Mouse (Mus musculus) ES-Bruce4 (cell line): ENCODE results near the gene Ly6g5c. TPM values are rescaled to one million over a fixed set of nuclear protein-coding genes. Genes with fewer than 3 reads are reported as not detected.
"Not testable (repeated sequence)": the region's sequence is repeated elsewhere in the genome, so short reads cannot be mapped to it uniquely, and the experiment has no call there.

Experiments used
- H3K27ac ChIP-seq: 2 replicates; pipeline ENCODE4 v1.5.1; 2012; ENCODE audit warnings: low read length, inconsistent platforms; ENCODE audit not compliant: insufficient read depth
- H3K27me3 ChIP-seq: 2 replicates; pipeline ENCODE4 v1.6.1; 2012; ENCODE audit warnings: mild to moderate bottlenecking, low read length, inconsistent platforms; ENCODE audit not compliant: control insufficient read depth, poor library complexity, insufficient read depth, severe bottlenecking
- H3K36me3 ChIP-seq: 2 replicates; pipeline ENCODE4 v1.6.1; 2012; ENCODE audit warnings: inconsistent platforms, mild to moderate bottlenecking, low read length, moderate library complexity; ENCODE audit not compliant: control insufficient read depth, poor library complexity, insufficient read depth, severe bottlenecking
- H3K4me1 ChIP-seq: one replicate; pipeline ENCODE4 v1.8.1; 2011; ENCODE audit warnings: low read length; ENCODE audit not compliant: control insufficient read depth, insufficient read depth
- H3K4me3 ChIP-seq: 2 replicates; pipeline ENCODE4 v1.5.1; 2011; ENCODE audit warnings: low read depth, mild to moderate bottlenecking, low read length
- H3K9ac ChIP-seq: 2 replicates; pipeline ENCODE4 v1.6.1; 2012; ENCODE audit warnings: low read depth, mild to moderate bottlenecking, inconsistent platforms; ENCODE audit not compliant: poor library complexity, severe bottlenecking
- H3K9me3 ChIP-seq: replicated peaks from 2 replicates; pipeline ENCODE4 v1.6.1; 2012; ENCODE audit warnings: mild to moderate bottlenecking, low read length, inconsistent platforms; ENCODE audit not compliant: control insufficient read depth, poor library complexity, insufficient read depth, severe bottlenecking
- CTCF ChIP-seq: IDR thresholded peaks from one replicate; pipeline ENCODE4 v1.8.1; 2011; ENCODE audit warnings: low read depth, low read length
- EP300 ChIP-seq: IDR thresholded peaks from 2 replicates; pipeline ENCODE4 v1.6.1; 2011; ENCODE audit warnings: low read depth, low read length; ENCODE audit not compliant: insufficient read depth
- POLR2A ChIP-seq: IDR thresholded peaks from one replicate; pipeline ENCODE4 v1.8.1; 2011; ENCODE audit warnings: low read length; ENCODE audit not compliant: insufficient read depth
- polyA plus RNA-seq: library from polyadenylated mRNA; stranded (reverse); fragments of >200 nt; gene quantifications from 2 replicates; pipeline ENCODE4 v1.2.4, GENCODE M21; 2011; ENCODE audit warnings: low read depth; ENCODE audit not compliant: missing spikeins, insufficient read depth, insufficient read length

The Ly6g5c gene
- polyA plus RNA-seq, 1 experiment: not detected

DNA sequence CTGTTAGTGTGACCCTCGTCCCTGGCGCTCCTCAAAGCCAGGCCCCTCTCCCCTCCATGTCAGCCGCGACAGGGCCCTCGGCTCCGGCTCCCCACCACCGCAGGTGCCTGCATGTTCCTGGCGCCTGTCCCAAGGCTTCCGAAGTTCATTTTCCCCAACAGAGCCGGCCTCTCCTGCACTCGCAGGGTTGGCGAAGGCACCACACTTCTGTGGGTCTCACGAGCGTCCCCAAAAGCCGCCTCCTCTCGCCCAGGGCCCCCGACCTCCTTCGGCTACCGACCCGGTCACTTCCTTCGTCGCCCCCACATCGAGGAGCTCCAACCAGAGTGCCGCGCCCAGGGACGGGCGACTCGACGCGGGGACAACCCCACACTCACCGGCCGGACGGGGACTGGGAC is 12.7 kb downstream of the Ly6g5c start:
- TF ChIP-seq EP300 (no peak), POLR2A (no peak), CTCF (no peak)
- Histone ChIP-seq H3K27me3 (no peaks in the 10 kb centered on the region), H3K4me3 (peak overlapping the region; percentile 93), H3K27ac (no peak overlapping the region), H3K4me1 (no peaks in the 10 kb centered on the region), H3K36me3 (peaks cover 27% of the 10 kb centered on the region), H3K9me3 (no peaks in the 10 kb centered on the region), H3K9ac (peak overlapping the region; percentile 93)

GRCm38 (mm10) chr17:35121143-35121799 is 13.2 kb downstream of the Ly6g5c start, which contains the start of gene Gpank1:
Gene Gpank1, plus strand, starts transcription at chr17:35121455.
- H3K27me3 ChIP-seq: no peaks in the 10 kb centered on the region
- H3K9ac ChIP-seq: peak within 1 kb of the TSS; percentile 93
- H3K4me1 ChIP-seq: no peaks in the 10 kb centered on the region
- H3K36me3 ChIP-seq: peaks cover 24% of the 10 kb centered on the region
- H3K9me3 ChIP-seq: no peaks in the 10 kb centered on the region
- H3K4me3 ChIP-seq: peak within 1 kb of the TSS; percentile 96
- peak within 1 kb of the TSS; percentile 71 for H3K27ac ChIP-seq
- TF ChIP-seq CTCF (no peak), POLR2A (no peak), EP300 (no peak)

DNA sequence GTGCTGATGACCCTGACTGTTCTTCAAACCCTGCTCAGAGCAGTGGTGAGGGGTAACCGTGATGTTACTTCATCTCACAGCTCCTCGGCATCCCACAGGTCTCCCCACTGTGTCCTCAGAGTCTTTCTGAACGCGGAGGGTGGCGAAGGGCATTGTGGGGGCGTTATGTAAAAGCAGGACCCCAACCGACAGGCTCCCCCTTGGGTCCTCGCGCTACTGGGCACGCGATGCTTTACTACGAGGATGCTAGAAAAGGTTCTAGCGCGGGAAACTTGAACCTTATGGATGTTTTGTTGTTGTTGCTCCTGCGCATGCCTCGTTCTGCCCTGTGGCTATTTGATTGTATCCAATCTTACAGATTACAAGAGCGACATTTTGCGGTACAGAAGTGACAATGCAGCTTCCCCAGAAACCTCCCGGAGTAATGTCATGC is 13.8 kb downstream of the Ly6g5c start, which contains the start of gene Csnk2b:
Gene Csnk2b, minus strand, starts transcription at position 183 of the 433 bp plus-strand sequence.
- Histone ChIP-seq H3K4me3 (peak within 1 kb of the TSS; percentile 96), H3K36me3 (peaks cover 21% of the 10 kb centered on the region), H3K27me3 (no peaks in the 10 kb centered on the region), H3K27ac (peak within 1 kb of the TSS; percentile 71), H3K9me3 (no peaks in the 10 kb centered on the region), H3K9ac (peak within 1 kb of the TSS; percentile 93), H3K4me1 (no peaks in the 10 kb centered on the region)
- TF ChIP-seq EP300: no peak
- no peak for TF ChIP-seq POLR2A
- TF ChIP-seq CTCF: no peak

DNA sequence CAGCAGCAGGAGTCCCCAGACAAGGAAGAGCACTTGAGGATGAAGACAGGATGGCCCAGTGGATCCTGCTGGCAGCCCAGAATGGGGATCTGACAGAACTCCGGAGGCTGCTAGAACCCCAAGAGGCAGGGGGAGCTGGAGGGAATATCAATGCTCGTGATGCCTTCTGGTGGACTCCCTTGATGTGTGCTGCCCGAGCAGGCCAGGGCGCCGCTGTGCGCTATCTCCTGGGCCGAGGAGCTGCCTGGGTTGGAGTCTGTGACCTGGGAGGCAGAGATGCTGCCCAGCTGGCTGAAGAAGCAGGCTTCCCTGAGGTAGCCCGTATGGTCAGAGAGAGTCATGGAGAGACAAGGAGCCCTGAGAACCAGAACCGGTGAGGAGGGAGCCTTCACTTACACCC is 15.2 kb downstream of the Ly6g5c start:
- not testable (repeated sequence) for H3K4me1 ChIP-seq, H3K4me3 ChIP-seq

GRCm38 (mm10) chr17:35124261-35124896 is 16.3 kb downstream of the Ly6g5c start:
- H3K27me3 ChIP-seq, H3K4me3 ChIP-seq, H3K9me3 ChIP-seq, H3K9ac ChIP-seq, H3K36me3 ChIP-seq, H3K4me1 ChIP-seq, H3K27ac ChIP-seq: not testable (repeated sequence)

More for the DNA sequence above, 15.2 kb downstream of the Ly6g5c start:
- H3K9me3 ChIP-seq, H3K9ac ChIP-seq, H3K27ac ChIP-seq, H3K27me3 ChIP-seq: not testable (repeated sequence)
- H3K36me3 ChIP-seq: peaks cover 12% of the 10 kb centered on the region

GRCm38 (mm10) chr17:35125081-35125480 is 17.0 kb downstream of the Ly6g5c start:
- Histone ChIP-seq H3K27me3 (no peaks in the 10 kb centered on the region), H3K4me3 (no peak overlapping the region), H3K9me3 (no peaks in the 10 kb centered on the region), H3K36me3 (peaks cover 8% of the 10 kb centered on the region), H3K4me1 (no peaks in the 10 kb centered on the region), H3K27ac (no peak overlapping the region), H3K9ac (no peak overlapping the region)
- TF ChIP-seq EP300 (no peak), POLR2A (no peak), CTCF (no peak)
